Mouse (Mus musculus) C2C12 (cell line): Measurements from ENCODE around the gene 4933412E24Rik.

ENCODE experiments used
- CTCF ChIP-seq: IDR thresholded peaks from one replicate; pipeline ENCODE4 v1.5.1; 2011; ENCODE audit not compliant: control insufficient read depth, insufficient read depth, insufficient read length
- MAX ChIP-seq: IDR thresholded peaks from one replicate; pipeline ENCODE4 v1.6.1; 2011; ENCODE audit warnings: mild to moderate bottlenecking, control low read depth
- MYOG ChIP-seq: IDR thresholded peaks from one replicate; pipeline ENCODE4 v1.6.1; 2011; ENCODE audit not compliant: control insufficient read depth, insufficient read length; ENCODE audit errors: extremely low read depth
- USF1 ChIP-seq: IDR thresholded peaks from one replicate; pipeline ENCODE4 v1.6.1; 2011; ENCODE audit warnings: low read depth, mild to moderate bottlenecking, control low read depth, moderate library complexity

GRCm38 (mm10) chr15:59975310-59975709, 41.1 kb downstream of the 4933412E24Rik start:
- TF ChIP-seq USF1 = no peak
- TF ChIP-seq CTCF = no peak
- no peak for TF ChIP-seq MAX
- no peak for TF ChIP-seq MYOG
